Mouse (Mus musculus) kidney, adult 2 months (tissue): ENCODE data around the gene Gm20662.
A peak's percentile ranks its signal among the peaks of the same experiment; 100 is the strongest.

Experiments used
- CTCF ChIP-seq: fragments of 200-500 bp; conservative IDR thresholded peaks from 2 replicates; pipeline ENCODE4 v1.5.1; 2011; ENCODE audit warnings: low read depth, mild to moderate bottlenecking, control low read depth, low read length, moderate library complexity, mixed read lengths; ENCODE audit not compliant: insufficient read depth, insufficient read length
- POLR2A ChIP-seq: fragments of 200-500 bp; IDR thresholded peaks from one replicate; pipeline ENCODE4 v1.6.1; 2011; ENCODE audit warnings: low read depth, low read length, control low read depth

DNA sequence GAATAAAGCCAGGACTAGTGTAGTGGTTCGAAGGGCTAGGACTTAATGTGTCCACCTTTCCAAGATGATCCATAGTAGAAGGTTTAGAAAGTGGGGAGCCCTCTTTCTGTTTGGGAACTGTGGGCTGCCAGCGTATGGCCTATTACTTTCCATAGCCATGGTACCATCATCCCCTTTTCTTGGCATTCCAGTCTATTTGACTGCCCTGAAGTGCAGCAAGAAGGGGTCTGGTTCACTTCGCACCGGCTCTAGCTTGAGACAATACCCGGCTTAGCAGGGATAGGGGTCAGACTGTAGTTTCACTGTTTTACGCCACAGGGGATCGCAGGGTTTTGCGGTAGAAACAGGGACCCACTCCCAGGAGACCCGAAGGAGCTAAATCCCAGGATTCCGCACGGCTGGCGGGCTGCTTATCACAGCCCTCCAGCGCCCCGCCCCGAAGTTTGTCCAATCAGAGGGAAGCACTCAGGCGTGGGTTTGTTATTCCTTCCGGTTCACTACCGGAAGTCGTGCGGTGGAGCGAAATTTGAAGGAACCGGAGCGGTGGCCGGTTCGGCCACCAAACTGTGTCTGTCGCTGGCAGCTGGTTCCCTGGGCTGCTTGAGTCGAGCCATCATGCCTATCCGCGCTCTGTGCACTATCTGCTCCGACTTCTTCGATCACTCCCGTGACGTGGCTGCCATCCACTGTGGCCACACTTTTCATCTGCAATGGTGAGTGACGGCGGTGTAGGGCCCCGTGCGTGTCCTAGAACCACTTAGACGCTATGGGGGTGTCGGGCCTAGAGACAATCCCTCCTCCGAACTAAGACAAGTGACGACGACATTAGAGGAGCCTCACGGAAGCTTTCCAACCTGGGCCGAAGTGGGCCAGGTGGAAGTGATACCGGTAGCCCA, 45.4 kb upstream of the Gm20662 start:
- TF ChIP-seq CTCF (no peak), POLR2A (peak; percentile 26)
